Mouse (Mus musculus): Measurements from ENCODE around the gene Alk.

DNA sequence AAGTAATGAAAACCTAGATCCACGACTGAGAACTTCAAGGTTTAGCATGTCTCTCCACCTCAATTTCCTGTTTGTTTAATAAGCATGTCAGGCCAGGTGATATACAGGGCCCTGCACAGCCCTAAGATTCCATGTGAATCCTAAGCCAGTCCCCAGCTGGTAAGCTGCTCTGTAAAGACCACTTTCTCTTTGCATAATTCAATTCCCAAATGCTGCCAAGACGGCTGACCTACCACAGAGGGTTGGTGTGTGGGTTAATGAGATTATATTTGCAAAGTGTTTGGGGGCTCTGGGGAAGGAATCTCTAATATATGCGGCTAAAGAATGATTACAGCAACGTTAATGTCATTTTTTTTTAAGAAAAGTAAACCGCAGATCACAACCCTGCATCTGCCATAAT, 130.3 kb downstream of the Alk start:
- TF ChIP-seq CTCF (IDR thresholded peaks at IDR 0.05; ENCODE audit: low read depth) (no peak), EP300 (optimal IDR thresholded peaks at IDR 0.05) (no peak)
